ENCODE assay signal across 24 mouse cellular contexts in genomic region chr3:32371957-32372356, GRCm38 (mm10).
"Had no signal": no experiment of that assay in that cellular context is flagged by ENCODE, and none has a peak within 500 bp of the region (broad histone marks: within the 10 kb centered on the region; RNA-seq: fewer than 3 reads in every experiment).

No protein-coding gene starts in this region.

- H3K4me3 ChIP-seq: heart, embryonic 10.5 days; heart, embryonic 12.5 days; hindbrain, embryonic 10.5 days; hindbrain, embryonic 12.5 days; intestine, embryonic 15.5 days; layer of hippocampus, adult 2 months; left cerebral cortex, adult 2 months; limb, embryonic 13.5 days; limb, embryonic 15.5 days had no signal

- H3K4me1 ChIP-seq: heart, embryonic 10.5 days; heart, embryonic 12.5 days; hindbrain, embryonic 10.5 days; hindbrain, embryonic 12.5 days; intestine, embryonic 15.5 days; limb, embryonic 15.5 days had no signal

- H3K9me3 ChIP-seq: heart, embryonic 10.5 days; heart, embryonic 12.5 days; hindbrain, embryonic 10.5 days; hindbrain, embryonic 12.5 days; intestine, embryonic 15.5 days; limb, embryonic 13.5 days; limb, embryonic 15.5 days had no signal

- ATAC-seq: hindbrain, embryonic 16.5 days; inflammation-experienced regulatory T-cells, adult 6 months; intestine, embryonic 15.5 days; intestine, postnatal 0 days had no signal

- DNase-seq: gastrocnemius, postnatal 14 days; gastrocnemius, postnatal 36 days; heart, adult 18-20 months; heart, postnatal 10 days; heart, postnatal 4 days; kidney, adult 18-20 months; kidney, adult 8-10 months; kidney, postnatal 10 days; kidney, postnatal 25 days; kidney, postnatal 4 days; left cerebral cortex, postnatal 4 days had no signal

- H3K9ac ChIP-seq: heart, embryonic 12.5 days; hindbrain, embryonic 12.5 days; hindbrain, embryonic 14.5 days; intestine, embryonic 15.5 days; limb, embryonic 13.5 days; limb, embryonic 15.5 days had no signal

- H3K27ac ChIP-seq: heart, embryonic 10.5 days; hindbrain, embryonic 10.5 days; hindbrain, embryonic 12.5 days; hindbrain, embryonic 14.5 days; intestine, embryonic 15.5 days; layer of hippocampus, adult 2 months; left cerebral cortex, adult 2 months; limb, embryonic 13.5 days; limb, embryonic 15.5 days had no signal

- H3K27me3 ChIP-seq: heart, embryonic 12.5 days; hindbrain, embryonic 12.5 days; intestine, embryonic 15.5 days; limb, embryonic 13.5 days; limb, embryonic 15.5 days had no signal

- H3K36me3 ChIP-seq: heart, embryonic 10.5 days; heart, embryonic 12.5 days; hindbrain, embryonic 10.5 days; hindbrain, embryonic 12.5 days; intestine, embryonic 15.5 days; limb, embryonic 13.5 days; limb, embryonic 15.5 days had no signal

- H3K4me2 ChIP-seq: heart, embryonic 12.5 days; hindbrain, embryonic 12.5 days; hindbrain, embryonic 14.5 days; intestine, embryonic 15.5 days; limb, embryonic 13.5 days; limb, embryonic 15.5 days had no signal
